ENCODE assay signal across 8 mouse cellular contexts in genomic region chr11:35834022-35834760, GRCm38 (mm10). TPM values are rescaled to one million over a fixed set of nuclear protein-coding genes. Genes with fewer than 3 reads are reported as not detected.
DNase-seq lines count a peak whose midpoint lies in the region; ATAC-seq and TF ChIP-seq lines count a peak whose summit lies in the region.

Gene Rars, minus strand, starts transcription at chr11:35834506.

- no peak within 1 kb of the TSS for H3K27ac ChIP-seq in cortical plate, adult 2 months (ENCODE audit: insufficient read depth, low read length)

- peak; percentile 97 for ATAC-seq in activated CD4-positive, CD25-positive, alpha-beta regulatory T cell, adult 4 months

- H3K36me3 ChIP-seq in megakaryocyte, embryonic 14.5 days (replicated peaks; ENCODE audit: low read length) = peaks cover 31% of the 10 kb centered on the region

- H3K9me3 ChIP-seq in megakaryocyte, embryonic 14.5 days = no peaks in the 10 kb centered on the region

- no peaks in the 10 kb centered on the region for H3K27me3 ChIP-seq in megakaryocyte, embryonic 14.5 days (replicated peaks)

- DNase-seq in gastrocnemius, adult 8-10 months (ENCODE audit: low spot score in 2 of 2) = peak; percentile 80 to 86
- DNase-seq in hindlimb bud, embryonic 11.5 days (ENCODE audit: extremely low spot score, low read depth, low spot score) = peak; percentile 73
- peak; percentile 78 to 85 for DNase-seq in left cerebral cortex, adult 8-10 months (ENCODE audit: low spot score in 2 of 2)
- peak; percentile 95 to 96 for DNase-seq in right cerebral cortex, postnatal 10 days (ENCODE audit: low spot score in 2 of 2)
- peak; percentile 93 for DNase-seq in urinary bladder, postnatal 25 days (ENCODE audit: low spot score)

- TF ChIP-seq CTCF in cortical plate, adult 2 months (IDR thresholded peaks at IDR 0.05; ENCODE audit: extremely low read depth, insufficient read depth, low read length) = peak; percentile 67

- H3K4me1 ChIP-seq in cortical plate, adult 2 months (ENCODE audit: control insufficient read depth, insufficient read depth, low read length) = peaks cover 2% of the 10 kb centered on the region; the same call in 1 of the 2 replicates
- H3K4me1 ChIP-seq in megakaryocyte, embryonic 14.5 days = peaks cover 57% of the 10 kb centered on the region

- TF ChIP-seq POLR2A in cortical plate, adult 2 months (IDR thresholded peaks at IDR 0.05; ENCODE audit: extremely low read depth, insufficient read depth, low read length) = peak; percentile 71; the same call in 1 of the 2 replicates

- peak within 1 kb of the TSS; percentile 76 for H3K4me3 ChIP-seq in cortical plate, adult 2 months (ENCODE audit: insufficient read depth, low read length)
- peak within 1 kb of the TSS; percentile 98 for H3K4me3 ChIP-seq in megakaryocyte, embryonic 14.5 days (replicated peaks)

RNA-seq across cellular contexts. Expression of gene Rars, which starts in this region (rescaled TPM):
- 10 to 100 TPM; 69.3 to 75.2 TPM for polyA plus RNA-seq in activated CD4-positive, CD25-positive, alpha-beta regulatory T cell, adult 4 months (2017; shearing (Covaris generic))
- polyA plus RNA-seq in cortical plate, adult 2 months (2012; rRNA removed) = 38.1 and 39.9 TPM in 2 replicates
- 10 to 100 TPM; 33.1 to 37.5 (median 37.2) TPM for total RNA-seq in gastrocnemius, adult 8-10 months (2022)
- total RNA-seq in left cerebral cortex, adult 8-10 months (2022) = 10 to 100 TPM; 41.5 to 51.4 (median 50.0) TPM
- polyA plus RNA-seq in megakaryocyte, embryonic 14.5 days (2012; ENCODE audit: insufficient read depth, low replicate concordance) = 5.3 TPM in 1 of 2 replicates, not detected in the other
